Mouse (Mus musculus): ENCODE measurements around the gene Daglb. TPM values are rescaled to one million over a fixed set of nuclear protein-coding genes. Genes with fewer than 3 reads are reported as not detected.

Gene Daglb
- polyA plus RNA-seq, 1 experiment from 2014 or later, result 23.3 TPM

DNA sequence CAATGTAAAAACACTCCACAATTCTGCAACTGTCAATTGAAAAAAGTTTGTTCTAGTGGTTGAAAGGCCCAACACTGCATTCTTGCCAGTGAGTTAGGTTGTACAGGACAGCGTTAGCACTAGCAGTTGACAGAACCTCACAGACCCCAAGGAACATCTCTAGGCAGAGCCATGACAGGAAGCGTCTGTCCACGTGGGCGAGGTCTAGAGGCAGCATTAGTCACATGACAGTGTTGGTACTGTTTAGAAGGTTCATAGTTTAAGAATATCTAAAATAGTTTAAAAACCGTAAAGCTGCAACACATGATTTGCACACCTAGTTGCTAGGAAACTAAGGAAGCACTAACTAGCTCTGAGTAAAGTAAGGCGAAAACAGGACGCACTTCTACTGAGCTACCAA, 41.2 kb downstream of the Daglb start:
- Histone ChIP-seq H3K27me3 (replicated peaks) (no peaks in the 10 kb centered on the region), H3K4me3 (no peak overlapping the region), H3K36me3 (replicated peaks) (peaks cover 16% of the 10 kb centered on the region), H3K27ac (no peak overlapping the region), H3K9ac (no peak overlapping the region), H3K4me1 (peaks cover 15% of the 10 kb centered on the region), H3K4me2 (no peak overlapping the region), H3K9me3 (no peaks in the 10 kb centered on the region)
- no peak for ATAC-seq (replicated peaks)
- 87% methylated on average over 7 of the region's 7 CpGs for WGBS

DNA sequence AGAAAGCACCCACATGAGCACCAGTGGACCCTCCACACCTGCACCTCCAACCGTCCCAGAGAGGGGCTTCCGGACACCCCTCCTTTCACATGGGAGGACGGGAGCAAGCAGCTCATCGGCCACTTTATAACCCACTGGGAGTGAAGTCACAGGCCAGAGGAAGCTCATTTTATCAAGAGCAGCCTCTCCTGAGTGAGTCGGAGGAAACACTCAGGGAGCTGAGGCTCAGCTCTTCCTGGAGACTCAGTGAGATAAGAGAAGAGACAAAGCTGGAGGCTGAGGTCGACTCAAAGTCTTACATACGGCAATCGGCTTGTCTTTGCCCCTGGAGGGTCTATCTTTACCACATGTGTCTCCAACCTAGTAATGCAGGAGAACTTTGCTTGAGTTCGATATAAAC, 44.9 kb downstream of the Daglb start:
- Histone ChIP-seq H3K4me3 (no peak overlapping the region), H3K4me2 (no peak overlapping the region), H3K27me3 (replicated peaks) (no peaks in the 10 kb centered on the region), H3K4me1 (peaks cover 15% of the 10 kb centered on the region), H3K9me3 (no peaks in the 10 kb centered on the region), H3K9ac (no peak overlapping the region), H3K36me3 (replicated peaks) (peaks cover 35% of the 10 kb centered on the region), H3K27ac (0 out of 2 replicates have a peak overlapping the region, but pooled peaks have one; percentile 29)
- 85% methylated on average over 9 of the region's 9 CpGs for WGBS
- no peak for ATAC-seq (replicated peaks)

DNA sequence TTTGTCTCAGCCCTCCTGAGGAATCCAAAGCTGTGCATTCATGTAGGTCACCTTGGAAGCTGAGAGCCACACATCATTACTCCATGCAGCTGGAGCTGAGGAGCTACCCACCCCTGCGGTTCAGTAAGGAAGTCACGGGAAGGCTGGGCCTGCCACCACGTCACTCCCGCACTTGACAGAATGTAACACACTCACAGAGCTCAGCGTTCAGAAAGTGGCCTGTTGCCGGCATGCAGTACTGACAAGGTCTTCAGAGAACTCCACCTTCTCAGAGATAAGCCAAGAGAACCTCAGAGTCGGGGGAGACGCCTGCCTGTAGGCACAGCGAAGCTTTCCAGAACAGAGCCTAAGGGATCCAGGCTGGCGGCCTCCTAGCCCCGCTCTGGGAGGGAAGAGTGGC, 45.4 kb downstream of the Daglb start:
- 80% methylated on average over 11 of the region's 11 CpGs for WGBS
- peaks cover 36% of the 10 kb centered on the region for H3K36me3 ChIP-seq (replicated peaks)

DNA sequence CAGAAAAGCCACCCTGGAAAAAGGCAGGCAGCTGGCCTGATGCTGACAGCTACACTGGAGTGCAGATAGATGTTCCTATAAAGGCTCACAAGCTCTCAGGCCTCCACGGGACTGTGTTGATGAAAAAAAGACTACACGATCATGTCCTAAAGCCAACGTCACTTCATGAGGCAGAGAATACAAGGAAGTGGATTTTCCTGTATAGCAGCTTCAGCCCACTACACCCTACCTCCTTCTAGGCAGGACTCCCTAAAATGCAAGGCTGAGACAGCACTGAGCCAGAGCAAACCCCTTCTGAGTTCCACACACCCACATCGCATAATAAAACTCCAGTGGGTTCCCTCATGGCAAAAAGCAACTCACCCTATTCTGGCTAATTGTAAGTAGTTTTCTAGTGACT, 47.2 kb downstream of the Daglb start:
- ATAC-seq (replicated peaks), result no peak
- peaks cover 15% of the 10 kb centered on the region for H3K4me1 ChIP-seq
- H3K27me3 ChIP-seq (replicated peaks), result no peaks in the 10 kb centered on the region
- no peak overlapping the region for H3K4me3 ChIP-seq
- H3K4me2 ChIP-seq, result no peak overlapping the region
- H3K9me3 ChIP-seq, result no peaks in the 10 kb centered on the region
- no peak overlapping the region for H3K27ac ChIP-seq
- no peak overlapping the region for H3K9ac ChIP-seq
- peaks cover 38% of the 10 kb centered on the region for H3K36me3 ChIP-seq (replicated peaks)
- WGBS, result 89% methylated on average over 4 of the region's 4 CpGs

More for the DNA sequence above, 45.4 kb downstream of the Daglb start:
- no peak overlapping the region for H3K4me2 ChIP-seq
- H3K4me3 ChIP-seq, result no peak overlapping the region
- ATAC-seq (replicated peaks), result no peak
- H3K9me3 ChIP-seq, result no peaks in the 10 kb centered on the region
- no peak overlapping the region for H3K27ac ChIP-seq
- peaks cover 15% of the 10 kb centered on the region for H3K4me1 ChIP-seq
- H3K27me3 ChIP-seq (replicated peaks), result no peaks in the 10 kb centered on the region
- H3K9ac ChIP-seq, result no peak overlapping the region

DNA sequence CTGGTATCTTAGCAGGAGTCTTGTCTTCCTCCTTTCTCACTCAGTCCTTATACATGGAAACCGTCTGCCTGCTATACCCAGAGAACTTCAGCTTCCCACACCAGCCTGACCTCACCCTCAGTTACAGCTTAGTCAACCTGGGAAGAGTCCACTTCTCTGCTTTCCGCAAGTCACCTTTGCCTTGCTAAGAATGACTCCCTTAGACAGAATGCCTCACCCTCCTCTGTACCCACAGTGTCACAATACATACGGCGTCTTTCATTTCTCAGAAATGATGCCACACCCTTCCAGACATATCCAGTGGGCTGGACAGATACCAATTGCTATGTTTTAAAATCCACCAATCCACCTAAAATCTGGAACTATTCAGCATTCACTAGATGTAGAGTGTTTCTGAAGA, 47.9 kb downstream of the Daglb start:
- Histone ChIP-seq H3K4me3 (no peak overlapping the region), H3K9me3 (no peaks in the 10 kb centered on the region), H3K4me2 (no peak overlapping the region), H3K36me3 (replicated peaks) (peaks cover 36% of the 10 kb centered on the region), H3K27me3 (replicated peaks) (no peaks in the 10 kb centered on the region), H3K4me1 (peaks cover 15% of the 10 kb centered on the region), H3K9ac (no peak overlapping the region), H3K27ac (no peak overlapping the region)
- no peak for ATAC-seq (replicated peaks)
- 92% methylated on average over 4 of the region's 4 CpGs for WGBS

DNA sequence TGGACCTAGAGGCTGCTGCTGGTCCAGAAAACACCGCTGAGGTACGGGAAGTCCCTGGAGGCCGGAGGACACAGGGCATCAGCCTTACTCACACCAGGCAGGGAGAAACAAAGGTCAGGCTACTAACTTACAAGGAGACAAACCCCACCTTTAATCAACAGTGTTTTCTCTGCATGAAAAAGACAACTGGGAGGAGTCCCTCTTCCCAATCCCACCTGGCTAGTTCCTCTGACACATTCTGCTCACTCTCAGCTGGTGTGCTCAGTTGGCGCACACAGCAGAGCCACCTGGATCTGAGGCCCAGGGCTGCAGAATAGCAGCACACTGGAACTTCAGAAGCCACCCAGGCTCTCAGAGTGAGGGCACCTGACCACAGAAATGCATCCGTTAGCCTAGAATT, 50.5 kb downstream of the Daglb start:
- 94% methylated on average over 5 of the region's 5 CpGs for whole genome bisulfite sequencing
- ATAC-seq (replicated peaks), result no peak
- no peak overlapping the region for H3K4me2 ChIP-seq
- no peaks in the 10 kb centered on the region for H3K9me3 ChIP-seq
- H3K4me3 ChIP-seq, result no peak overlapping the region
- no peaks in the 10 kb centered on the region for H3K4me1 ChIP-seq
- peaks cover 35% of the 10 kb centered on the region for H3K36me3 ChIP-seq (replicated peaks)
- no peak overlapping the region for H3K27ac ChIP-seq
- no peaks in the 10 kb centered on the region for H3K27me3 ChIP-seq (replicated peaks)
- H3K9ac ChIP-seq, result no peak overlapping the region

DNA sequence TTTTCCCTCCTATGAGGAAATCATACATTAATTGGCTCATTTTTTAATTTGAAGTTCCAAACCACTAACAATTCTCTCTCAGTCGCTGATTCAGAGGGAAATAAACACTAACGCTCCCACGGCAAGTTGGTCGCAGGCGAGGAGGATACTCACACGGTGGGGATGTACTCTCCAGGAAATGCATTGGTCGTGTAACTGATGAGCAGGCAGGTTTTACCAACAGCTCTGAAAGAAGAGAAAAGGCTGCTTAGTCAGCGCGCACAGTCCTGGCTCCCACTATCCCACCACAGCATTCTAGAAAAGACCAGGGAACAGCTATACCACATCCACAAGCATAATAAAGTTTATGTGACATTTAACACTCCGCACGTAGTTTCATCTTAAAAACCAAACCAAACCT, 52.6 kb downstream of the Daglb start:
- 90% methylated on average over 11 of the region's 11 CpGs for WGBS
- Histone ChIP-seq H3K4me3 (no peak overlapping the region), H3K36me3 (replicated peaks) (peaks cover 31% of the 10 kb centered on the region), H3K4me1 (no peaks in the 10 kb centered on the region), H3K4me2 (no peak overlapping the region), H3K27me3 (replicated peaks) (no peaks in the 10 kb centered on the region), H3K27ac (no peak overlapping the region), H3K9ac (no peak overlapping the region), H3K9me3 (no peaks in the 10 kb centered on the region)
- no peak for ATAC-seq (replicated peaks)

DNA sequence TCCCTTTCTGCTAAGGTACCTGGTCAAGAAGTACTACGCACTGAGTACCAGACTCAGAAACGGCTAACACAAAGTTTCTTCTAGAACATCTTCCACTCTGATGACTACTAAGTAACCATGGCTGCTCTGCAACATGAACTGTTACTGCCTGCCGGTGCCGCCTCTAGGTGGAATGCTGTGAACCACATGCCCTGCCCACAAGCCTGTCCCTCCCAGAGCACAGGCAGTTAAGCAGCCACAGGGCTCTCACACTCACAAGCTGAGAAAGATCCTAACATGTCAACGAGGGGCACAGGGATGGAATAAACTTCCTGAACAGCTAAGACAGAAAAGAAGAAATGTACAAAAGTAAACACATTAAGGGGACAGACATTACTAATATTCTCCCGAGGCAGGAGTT, 53.1 kb downstream of the Daglb start:
- no peaks in the 10 kb centered on the region for H3K27me3 ChIP-seq (replicated peaks)
- no peaks in the 10 kb centered on the region for H3K4me1 ChIP-seq
- H3K4me2 ChIP-seq, result no peak overlapping the region
- H3K4me3 ChIP-seq, result no peak overlapping the region
- no peak for ATAC-seq (replicated peaks)
- whole genome bisulfite sequencing, result 92% methylated on average over 6 of the region's 6 CpGs
- H3K9ac ChIP-seq, result no peak overlapping the region
- peaks cover 27% of the 10 kb centered on the region for H3K36me3 ChIP-seq (replicated peaks)
- no peaks in the 10 kb centered on the region for H3K9me3 ChIP-seq
- H3K27ac ChIP-seq, result no peak overlapping the region

DNA sequence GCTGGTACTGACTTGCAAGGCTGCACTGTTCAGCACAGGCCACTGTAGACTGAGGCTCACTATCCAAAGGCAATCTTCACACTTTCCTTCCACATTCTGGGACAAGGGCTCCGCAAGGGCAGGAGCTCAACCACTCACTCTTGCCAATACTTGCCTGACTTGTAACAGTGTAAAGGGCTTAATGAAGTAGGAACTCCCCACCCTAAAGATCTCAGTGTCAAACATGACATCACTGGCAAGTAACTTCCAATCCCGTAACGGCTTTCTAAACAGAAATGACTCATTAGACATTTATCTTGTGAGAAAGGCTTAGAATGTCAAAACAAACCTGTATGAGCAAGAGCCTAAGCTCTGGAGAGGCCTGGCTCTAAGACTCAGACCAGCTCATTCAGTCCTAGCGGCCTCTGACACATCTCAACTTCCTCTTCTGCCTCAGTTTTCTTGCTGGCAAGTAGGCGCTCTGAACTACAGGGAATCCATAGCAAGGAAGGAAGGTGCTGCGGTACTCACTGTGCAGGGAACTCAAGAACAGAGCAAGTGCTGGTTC, 53.7 kb downstream of the Daglb start:
- Histone ChIP-seq H3K9me3 (no peaks in the 10 kb centered on the region), H3K4me1 (no peaks in the 10 kb centered on the region; the same call in 1 of the 2 replicates), H3K4me3 (no peak overlapping the region), H3K4me2 (no peak overlapping the region), H3K9ac (no peak overlapping the region), H3K27me3 (replicated peaks) (no peaks in the 10 kb centered on the region), H3K36me3 (replicated peaks) (peaks cover 25% of the 10 kb centered on the region), H3K27ac (no peak overlapping the region)
- 89% methylated on average over 6 of the region's 6 CpGs for WGBS
- ATAC-seq (replicated peaks), result no peak

DNA sequence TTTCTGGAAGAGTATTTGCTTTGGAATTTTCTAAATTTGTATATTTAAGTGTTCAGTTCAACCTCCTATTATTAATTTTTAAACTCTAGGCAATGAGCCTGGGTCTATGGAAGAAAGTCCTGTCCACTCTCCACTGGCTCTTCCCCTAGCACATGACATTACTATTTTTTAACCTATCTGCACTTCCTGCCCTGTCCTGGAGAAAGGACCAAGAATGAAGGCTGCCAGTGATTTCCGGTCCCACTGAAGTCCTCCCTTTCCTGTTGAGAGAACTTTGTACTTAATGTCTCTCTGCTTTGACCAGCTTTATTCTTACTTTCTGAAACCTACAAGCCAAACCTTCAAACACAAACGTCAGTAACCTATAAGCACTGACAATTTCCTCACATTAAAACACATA, 56.0 kb downstream of the Daglb start:
- Histone ChIP-seq H3K27ac (no peak overlapping the region), H3K4me2 (no peak overlapping the region), H3K4me1 (peaks cover 10% of the 10 kb centered on the region), H3K9me3 (no peaks in the 10 kb centered on the region), H3K36me3 (replicated peaks) (peaks cover 9% of the 10 kb centered on the region; the same call in 1 of the 2 replicates), H3K4me3 (no peak overlapping the region), H3K27me3 (replicated peaks) (no peaks in the 10 kb centered on the region), H3K9ac (no peak overlapping the region)
- 81% methylated on average over 2 of the region's 2 CpGs for WGBS
- ATAC-seq (replicated peaks), result no peak

DNA sequence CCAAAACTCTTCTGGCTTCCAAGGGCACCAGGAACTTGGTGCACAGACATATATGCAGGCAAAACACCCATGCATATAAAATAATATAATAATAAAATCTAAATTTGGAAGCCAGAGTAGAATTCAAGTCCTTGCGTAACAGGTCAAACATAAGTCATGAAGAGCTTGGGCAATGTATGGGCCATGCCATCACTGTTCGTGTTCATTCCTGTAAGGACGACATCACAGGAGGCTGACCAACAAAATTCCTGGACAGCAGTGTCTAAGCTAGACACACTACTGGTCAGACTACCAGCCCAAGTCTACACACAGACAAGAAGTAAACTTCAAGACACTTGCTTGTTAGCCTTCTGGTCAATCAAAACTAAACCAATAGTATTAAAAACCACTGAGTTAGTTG, 58.5 kb downstream of the Daglb start:
- H3K4me3 ChIP-seq, result no peak overlapping the region

DNA sequence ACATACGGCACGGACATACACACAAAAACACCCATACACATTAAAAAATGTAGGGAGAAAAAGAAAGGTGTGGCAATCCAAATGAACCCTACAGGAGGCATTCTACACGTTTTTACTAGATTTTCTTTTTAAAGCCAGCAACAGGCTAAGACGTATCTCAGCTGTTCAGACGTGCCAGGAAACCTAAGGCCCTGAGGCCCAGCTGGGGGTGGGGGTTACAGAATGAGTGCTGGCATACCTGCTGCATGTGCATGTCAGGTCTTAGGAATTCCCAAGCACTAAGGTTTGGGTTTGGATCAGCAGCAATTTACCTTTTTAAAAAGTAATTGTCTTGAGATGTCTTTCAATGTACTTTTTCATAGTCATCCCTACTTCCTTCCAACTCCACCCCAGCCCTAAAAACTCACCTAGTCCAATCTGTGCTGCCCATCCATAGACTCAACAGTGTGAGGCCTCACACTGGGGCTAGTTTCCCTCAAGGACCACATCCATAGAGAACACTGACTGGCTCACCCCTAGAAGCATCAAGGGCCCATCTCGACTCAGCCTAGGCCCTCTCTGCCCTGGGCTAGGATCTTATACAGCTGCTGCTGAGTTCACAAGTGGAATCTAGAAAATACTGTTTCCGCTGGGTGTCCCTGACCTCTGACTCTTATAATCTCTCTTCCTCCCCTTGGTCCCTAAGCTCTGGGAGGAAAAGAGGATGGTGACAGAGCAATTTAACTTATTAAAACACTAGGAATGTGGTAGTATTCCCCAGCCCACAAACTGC, 61.3 kb downstream of the Daglb start:
- Histone ChIP-seq H3K4me3 (peak overlapping the region; percentile 93), H3K36me3 (replicated peaks) (no peaks in the 10 kb centered on the region), H3K4me1 (peaks cover 30% of the 10 kb centered on the region), H3K27ac (no peak overlapping the region), H3K9ac (0 out of 2 replicates have a peak overlapping the region, but pooled peaks have one; percentile 23), H3K27me3 (replicated peaks) (no peaks in the 10 kb centered on the region), H3K9me3 (no peaks in the 10 kb centered on the region), H3K4me2 (peak overlapping the region; percentile 88)
- ATAC-seq (replicated peaks), result no peak
- 65% methylated on average over 7 of the region's 7 CpGs for WGBS

More for the DNA sequence above, 58.5 kb downstream of the Daglb start:
- H3K36me3 ChIP-seq (replicated peaks), result no peaks in the 10 kb centered on the region
- H3K27me3 ChIP-seq (replicated peaks), result no peaks in the 10 kb centered on the region
- no peak overlapping the region for H3K4me2 ChIP-seq
- WGBS, result 94% methylated on average over 3 of the region's 3 CpGs
- no peak overlapping the region for H3K27ac ChIP-seq
- no peak overlapping the region for H3K9ac ChIP-seq
- H3K4me1 ChIP-seq, result peaks cover 26% of the 10 kb centered on the region
- ATAC-seq (replicated peaks), result no peak
- no peaks in the 10 kb centered on the region for H3K9me3 ChIP-seq
